Mouse (Mus musculus): Measurements from ENCODE around the gene BC053393.

DNA sequence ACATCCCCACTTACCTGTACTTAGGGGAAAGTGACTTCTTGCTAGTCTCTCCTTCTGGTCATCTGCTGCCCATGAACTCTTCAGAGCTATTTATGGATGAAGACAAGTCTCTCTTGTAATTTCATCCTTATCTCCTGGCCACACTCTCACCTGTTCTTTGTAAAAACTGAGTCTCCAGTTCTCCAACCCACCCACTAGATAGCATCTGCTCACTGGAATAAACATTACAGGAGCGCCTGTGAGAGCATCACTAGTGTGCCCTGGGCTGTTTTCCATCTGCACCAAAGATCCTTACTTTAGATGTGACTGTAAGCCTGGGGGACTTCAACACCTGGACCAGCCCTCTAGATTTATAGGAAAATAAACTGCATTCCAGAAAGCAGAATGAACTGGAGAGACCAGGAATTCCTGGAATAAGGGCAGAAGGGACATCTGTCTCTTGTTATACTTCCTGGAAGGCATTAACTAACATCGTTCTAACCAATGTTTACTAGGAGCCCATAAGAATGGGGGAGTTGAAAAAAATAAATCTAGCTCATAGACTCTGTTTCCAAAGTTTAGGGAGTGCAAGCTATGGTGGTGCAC, 58.0 kb downstream of the BC053393 start, which contains the start of gene Dppa1:
- TF ChIP-seq HCFC1 (IDR thresholded peaks at IDR 0.05; ENCODE audit: borderline replicate concordance, insufficient read depth, low read length), result no peak
- no peak for TF ChIP-seq MAFK (IDR thresholded peaks at IDR 0.05; ENCODE audit: insufficient read depth, low read depth, low read length)
- TF ChIP-seq ZC3H11A (IDR thresholded peaks at IDR 0.05; ENCODE audit: borderline replicate concordance, low read depth, low read length), result no peak

Data from ES-E14 (cell line).